Mouse (Mus musculus): ENCODE measurements around the gene Rap1a.
"Not testable (repeated sequence)": the region's sequence is repeated elsewhere in the genome, so short reads cannot be mapped to it uniquely, and the experiment has no call there.

Rap1a gene

GRCm38 (mm10) chr3:105717856-105718555 lies 83.1 kb downstream of the Rap1a start:
- no peak for DNase-seq (ENCODE audit: inconsistent ontology term)

- DNase-seq (ENCODE audit: inconsistent ontology term) = no peak
Measured at GRCm38 (mm10) chr3:105716353-105717000, 84.7 kb downstream of the Rap1a start.

GRCm38 (mm10) chr3:105714820-105715167 lies 86.3 kb downstream of the Rap1a start:
- no peak for DNase-seq (ENCODE audit: inconsistent ontology term)

- no peak for DNase-seq (ENCODE audit: inconsistent ontology term)
Measured at GRCm38 (mm10) chr3:105714091-105714819, 86.9 kb downstream of the Rap1a start.

- DNase-seq (ENCODE audit: inconsistent ontology term) = no peak
Measured at GRCm38 (mm10) chr3:105712827-105713226, 88.3 kb downstream of the Rap1a start.

GRCm38 (mm10) chr3:105711741-105712140 lies 89.4 kb downstream of the Rap1a start:
- DNase-seq (ENCODE audit: inconsistent ontology term) = no peak

GRCm38 (mm10) chr3:105710246-105710645 lies 90.9 kb downstream of the Rap1a start:
- peak; percentile 93 for DNase-seq (ENCODE audit: inconsistent ontology term)

- DNase-seq (ENCODE audit: inconsistent ontology term) = no peak
Measured at GRCm38 (mm10) chr3:105707590-105707989, 93.5 kb downstream of the Rap1a start.

GRCm38 (mm10) chr3:105706366-105707020 lies 94.6 kb downstream of the Rap1a start:
- no peak for DNase-seq (ENCODE audit: inconsistent ontology term)

GRCm38 (mm10) chr3:105705561-105705960 lies 95.6 kb downstream of the Rap1a start:
- no peak for DNase-seq (ENCODE audit: inconsistent ontology term)

- peak; percentile 89 for DNase-seq (ENCODE audit: inconsistent ontology term)
Measured at GRCm38 (mm10) chr3:105705061-105705549, 96.0 kb downstream of the Rap1a start.

GRCm38 (mm10) chr3:105704031-105705008 lies 96.8 kb downstream of the Rap1a start, which contains the start of gene Inka2:
Gene Inka2, plus strand, starts transcription at chr3:105704599.
- DNase-seq (ENCODE audit: inconsistent ontology term) = peak; percentile 94

- no peak for DNase-seq (ENCODE audit: inconsistent ontology term)
Measured at GRCm38 (mm10) chr3:105703571-105703970, 97.6 kb downstream of the Rap1a start.

- DNase-seq (ENCODE audit: inconsistent ontology term) = no peak
Measured at GRCm38 (mm10) chr3:105701399-105701798, 99.7 kb downstream of the Rap1a start.

GRCm38 (mm10) chr3:105700786-105701185 lies 100.3 kb downstream of the Rap1a start:
- not testable (repeated sequence) for DNase-seq (ENCODE audit: inconsistent ontology term)

- DNase-seq (ENCODE audit: inconsistent ontology term) = no peak
Measured at GRCm38 (mm10) chr3:105699241-105699933, 101.7 kb downstream of the Rap1a start.

GRCm38 (mm10) chr3:105698311-105698710 lies 102.8 kb downstream of the Rap1a start:
- DNase-seq (ENCODE audit: inconsistent ontology term) = no peak

- no peak for DNase-seq (ENCODE audit: inconsistent ontology term)
Measured at GRCm38 (mm10) chr3:105697148-105697441, 104.0 kb downstream of the Rap1a start.

GRCm38 (mm10) chr3:105696387-105697147 lies 104.6 kb downstream of the Rap1a start:
- no peak for DNase-seq (ENCODE audit: inconsistent ontology term)

Data from Muller cell, postnatal 12 days (primary cell).